ENCODE assay signal across 16 mouse cellular contexts in genomic region chr17:46237079-46237478, GRCm38 (mm10). TPM values are rescaled to one million over a fixed set of nuclear protein-coding genes. Genes with fewer than 3 reads are reported as not detected.
DNase-seq lines count a peak whose midpoint lies in the region; ATAC-seq lines count a peak whose summit lies in the region.
"Had no signal": no experiment of that assay in that cellular context is flagged by ENCODE, and none has a peak within 500 bp of the region (broad histone marks: within the 10 kb centered on the region; RNA-seq: fewer than 3 reads in every experiment).

No protein-coding gene starts in this region.

- H3K9me3 ChIP-seq in liver, embryonic 12.5 days (replicated peaks) = no peaks in the 10 kb centered on the region
- H3K9me3 ChIP-seq in liver, embryonic 16.5 days (replicated peaks; ENCODE audit: control insufficient read depth, low read length) = no peaks in the 10 kb centered on the region
- H3K9me3 ChIP-seq: embryonic facial prominence, embryonic 15.5 days; forebrain, embryonic 12.5 days; heart, embryonic 12.5 days; hindbrain, embryonic 15.5 days had no signal

- no peak overlapping the region for H3K9ac ChIP-seq in liver, embryonic 12.5 days
- no peak overlapping the region for H3K9ac ChIP-seq in liver, embryonic 16.5 days (ENCODE audit: low read depth, low read length)
- H3K9ac ChIP-seq: embryonic facial prominence, embryonic 15.5 days; forebrain, embryonic 12.5 days; heart, embryonic 12.5 days; hindbrain, embryonic 15.5 days had no signal

- no peak overlapping the region for H3K4me3 ChIP-seq in liver, embryonic 12.5 days
- H3K4me3 ChIP-seq in liver, embryonic 16.5 days (ENCODE audit: low read depth, low read length) = no peak overlapping the region
- H3K4me3 ChIP-seq: embryonic facial prominence, embryonic 15.5 days; forebrain, embryonic 12.5 days; heart, embryonic 12.5 days; hindbrain, embryonic 15.5 days had no signal

- WGBS in liver, embryonic 12.5 days (ENCODE audit: insufficient replicate concordance) = 47% methylated on average over 6 of the region's 6 CpGs
- WGBS in liver, embryonic 16.5 days (ENCODE audit: insufficient replicate concordance) = 41% methylated on average over 6 of the region's 6 CpGs

- H3K27me3 ChIP-seq in liver, embryonic 12.5 days (replicated peaks) = no peaks in the 10 kb centered on the region
- H3K27me3 ChIP-seq in liver, embryonic 16.5 days (ENCODE audit: control insufficient read depth, insufficient read depth, low read depth, low read length) = no peaks in the 10 kb centered on the region
- H3K27me3 ChIP-seq: embryonic facial prominence, embryonic 15.5 days; forebrain, embryonic 12.5 days; hindbrain, embryonic 15.5 days had no signal

- peak; percentile 45 for DNase-seq in c-Kit-positive CD71-positive TER-119-negative erythroid progenitor cells, embryonic 14.5 days (ENCODE audit: low read depth)
- DNase-seq in cerebellum, postnatal 36 days = no peak
- DNase-seq in retina, embryonic 14.5 days (ENCODE audit: low spot score) = no peak
- no peak for DNase-seq in lung, postnatal 36 days
- DNase-seq: cerebellum, adult 18-20 months; embryo, embryonic 11 days; gastrocnemius, postnatal 25 days; heart, postnatal 36 days had no signal

- H3K4me1 ChIP-seq in liver, embryonic 12.5 days = peaks cover 22% of the 10 kb centered on the region
- peaks cover 10% of the 10 kb centered on the region for H3K4me1 ChIP-seq in liver, embryonic 16.5 days (ENCODE audit: control insufficient read depth, low read depth, low read length)
- H3K4me1 ChIP-seq: embryonic facial prominence, embryonic 15.5 days; forebrain, embryonic 12.5 days; hindbrain, embryonic 15.5 days had no signal

- H3K4me2 ChIP-seq in liver, embryonic 12.5 days = no peak overlapping the region
- no peak overlapping the region for H3K4me2 ChIP-seq in liver, embryonic 16.5 days (ENCODE audit: low read depth, low read length)
- H3K4me2 ChIP-seq: embryonic facial prominence, embryonic 15.5 days; forebrain, embryonic 12.5 days; heart, embryonic 12.5 days; hindbrain, embryonic 15.5 days had no signal

- ATAC-seq in liver, embryonic 12.5 days = peak; percentile 75
- ATAC-seq in liver, embryonic 16.5 days (ENCODE audit: low read depth) = peak; percentile 81
- no peak for ATAC-seq in activated CD4-positive, CD25-positive, alpha-beta regulatory T cell, adult 4 months
- ATAC-seq: forebrain, embryonic 16.5 days had no signal

- peak overlapping the region; percentile 53 for H3K27ac ChIP-seq in liver, embryonic 12.5 days
- no peak overlapping the region for H3K27ac ChIP-seq in liver, embryonic 16.5 days (ENCODE audit: low read length)
- H3K27ac ChIP-seq: embryonic facial prominence, embryonic 15.5 days; forebrain, embryonic 12.5 days; hindbrain, embryonic 15.5 days had no signal

- H3K36me3 ChIP-seq in liver, embryonic 12.5 days = peaks cover 98% of the 10 kb centered on the region
- peaks cover 28% of the 10 kb centered on the region for H3K36me3 ChIP-seq in liver, embryonic 16.5 days (ENCODE audit: control insufficient read depth, insufficient read depth)

RNA-seq across cellular contexts. Expression of gene Polr1c, which starts 10.8 kb away (rescaled TPM):
- 53.9 and 56.3 TPM in 2 replicates for polyA plus RNA-seq in liver, embryonic 12.5 days (2016; fragmentation: Nextera tagmentation; extraction: Ambion mirVana)
- 26.2 and 28.7 TPM in 2 replicates for polyA plus RNA-seq in liver, embryonic 16.5 days (2015; fragmentation: Nextera tagmentation; extraction: Ambion mirVana)
- 100 to 1,000 TPM in 1 of 2 experiments, 10 to 100 TPM in 1; 86.1 to 118 TPM for polyA plus RNA-seq in activated CD4-positive, CD25-positive, alpha-beta regulatory T cell, adult 4 months (2017; shearing (Covaris generic))

RNA-seq across cellular contexts. Expression of gene Yipf3, which starts 10.8 kb away (rescaled TPM):
- 43.4 and 45.8 TPM in 2 replicates for polyA plus RNA-seq in liver, embryonic 12.5 days (2016; fragmentation: Nextera tagmentation; extraction: Ambion mirVana)
- polyA plus RNA-seq in liver, embryonic 16.5 days (2015; fragmentation: Nextera tagmentation; extraction: Ambion mirVana) = 50.5 and 52.5 TPM in 2 replicates
- 10 to 100 TPM; 56.0 to 56.2 TPM for polyA plus RNA-seq in activated CD4-positive, CD25-positive, alpha-beta regulatory T cell, adult 4 months (2017; shearing (Covaris generic))

RNA-seq across cellular contexts. Expression of gene Lrrc73, which starts 16.3 kb away (rescaled TPM):
- polyA plus RNA-seq in liver, embryonic 12.5 days (2016; fragmentation: Nextera tagmentation; extraction: Ambion mirVana) = 0.12 and 0.14 TPM in 2 replicates
- 0.08 TPM in 1 of 2 replicates, not detected in the other for polyA plus RNA-seq in liver, embryonic 16.5 days (2015; fragmentation: Nextera tagmentation; extraction: Ambion mirVana)
- under 1 TPM in 1 of 2 experiments, not detected in 1; 0.42 TPM for polyA plus RNA-seq in activated CD4-positive, CD25-positive, alpha-beta regulatory T cell, adult 4 months (2017; shearing (Covaris generic))

RNA-seq across cellular contexts. Expression of gene Xpo5, which starts 34.5 kb away (rescaled TPM):
- 33.0 and 34.9 TPM in 2 replicates for polyA plus RNA-seq in liver, embryonic 12.5 days (2016; fragmentation: Nextera tagmentation; extraction: Ambion mirVana)
- polyA plus RNA-seq in liver, embryonic 16.5 days (2015; fragmentation: Nextera tagmentation; extraction: Ambion mirVana) = 13.5 and 13.7 TPM in 2 replicates
- polyA plus RNA-seq in activated CD4-positive, CD25-positive, alpha-beta regulatory T cell, adult 4 months (2017; shearing (Covaris generic)) = 10 to 100 TPM; 21.3 to 29.8 TPM

RNA-seq across cellular contexts. Expression of gene Polh, which starts 34.6 kb away (rescaled TPM):
- polyA plus RNA-seq in liver, embryonic 12.5 days (2016; fragmentation: Nextera tagmentation; extraction: Ambion mirVana) = 24.6 and 25.0 TPM in 2 replicates
- 14.4 and 15.2 TPM in 2 replicates for polyA plus RNA-seq in liver, embryonic 16.5 days (2015; fragmentation: Nextera tagmentation; extraction: Ambion mirVana)
- polyA plus RNA-seq in activated CD4-positive, CD25-positive, alpha-beta regulatory T cell, adult 4 months (2017; shearing (Covaris generic)) = 1 to 10 TPM; 8.3 to 10.0 TPM
